Mouse (Mus musculus): ENCODE measurements at regions not wholly inside any gene's neighbourhood (a gene's known extent, or its start where the extent isn't known, plus 50 kb on each side); places are given as distances from the start of the nearest gene placed in this dataset.

DNA sequence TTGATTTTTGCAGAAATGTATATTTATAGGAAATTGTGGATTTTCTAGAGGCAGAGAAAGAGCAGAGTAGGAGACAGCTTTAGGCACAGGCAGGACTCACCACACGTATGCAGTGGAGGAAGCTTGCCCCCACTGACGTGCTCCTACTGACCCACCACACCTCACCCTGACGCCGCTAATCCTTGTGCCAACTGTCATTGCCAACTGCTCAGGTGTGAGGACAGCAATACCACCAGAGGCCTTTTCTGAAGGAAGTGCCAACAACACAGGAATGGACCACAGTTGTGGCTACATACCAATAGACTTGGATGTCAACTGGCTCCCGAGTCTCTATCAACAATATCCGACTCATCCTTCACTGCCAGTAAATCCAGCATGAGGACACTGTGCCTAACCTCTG, 422.5 kb downstream of the Prim2 start:
- TF ChIP-seq POLR2A (IDR thresholded peaks at IDR 0.05; ENCODE audit: extremely low read depth, insufficient read depth, low read length) (no peak), CTCF (IDR thresholded peaks at IDR 0.05; ENCODE audit: extremely low read depth, insufficient read depth, low read length) (no peak)

All from cortical plate, adult 2 months (tissue).